Mouse (Mus musculus) cerebellum, postnatal 4 days (tissue): ENCODE measurements around the gene Bcl2l1.

Experiments
- DNase-seq, 2 experiments: peaks; one replicate each; pipeline ENCODE4 v3.0.0; 2022; ENCODE audit warnings: low spot score in 2 of 2, mixed read lengths in 1 of 2

Gene Bcl2l1

DNA sequence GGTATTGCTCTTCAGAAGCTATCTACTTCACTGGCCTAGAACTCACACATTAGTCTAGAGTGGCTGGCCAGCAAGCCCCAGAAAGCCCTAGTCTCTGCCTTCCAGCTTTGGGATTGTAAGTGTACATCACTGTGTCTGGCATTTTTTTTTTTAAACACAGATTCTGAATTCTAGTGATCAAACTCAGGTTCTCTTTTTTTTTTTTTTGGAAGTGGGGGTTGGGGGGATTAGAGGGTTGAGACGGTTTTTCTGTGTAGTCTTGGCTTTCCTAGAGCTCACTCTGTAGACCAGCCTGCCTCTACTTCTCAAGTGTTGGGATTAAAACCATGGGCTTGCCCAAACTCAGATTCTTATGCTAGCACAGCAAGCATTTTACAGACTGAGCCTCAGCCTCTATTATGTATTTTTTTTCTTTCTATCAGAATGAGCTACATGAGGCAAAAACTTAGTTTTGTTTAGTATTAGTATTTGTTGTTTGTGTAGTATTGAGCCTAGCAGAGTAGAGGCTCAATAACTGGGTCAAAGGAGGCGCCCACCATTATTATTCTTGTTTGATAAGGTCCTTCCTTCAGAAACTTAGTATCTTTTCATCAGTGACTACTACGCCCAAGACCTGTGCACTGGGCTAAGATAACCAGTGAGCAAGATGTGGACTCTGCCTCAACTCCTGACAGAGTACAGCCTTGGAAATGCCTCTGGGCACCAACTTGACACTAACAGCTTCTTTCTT, 6.9 kb downstream of the Bcl2l1 start:
- no peak for DNase-seq

- DNase-seq = no peak
Observed at GRCm38 (mm10) chr2:152823770-152824169, 7.8 kb downstream of the Bcl2l1 start.

- DNase-seq = no peak
Observed at GRCm38 (mm10) chr2:152821566-152821965, 10.0 kb downstream of the Bcl2l1 start.

GRCm38 (mm10) chr2:152821023-152821422, 10.5 kb downstream of the Bcl2l1 start:
- DNase-seq = no peak

DNA sequence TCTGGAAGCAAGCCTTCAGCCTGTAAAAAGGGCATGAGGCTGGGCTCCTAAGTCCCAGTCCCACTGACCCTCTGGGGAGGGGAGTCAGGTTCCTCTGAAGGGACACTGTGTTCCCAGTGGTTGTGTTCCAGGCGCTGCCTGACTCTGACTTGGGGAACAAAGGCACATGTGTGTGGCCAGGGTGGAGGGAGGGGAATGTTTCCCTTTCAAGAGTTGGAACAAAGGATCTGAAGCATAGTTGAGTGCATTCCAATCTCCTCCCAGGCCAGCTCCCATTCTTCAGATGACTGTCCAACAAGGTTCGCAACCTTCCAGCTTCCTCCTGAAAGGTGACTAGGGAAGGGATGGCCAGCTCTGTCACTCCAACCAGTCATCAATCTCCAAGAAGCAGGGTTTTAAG, 11.2 kb downstream of the Bcl2l1 start:
- DNase-seq = no peak

DNA sequence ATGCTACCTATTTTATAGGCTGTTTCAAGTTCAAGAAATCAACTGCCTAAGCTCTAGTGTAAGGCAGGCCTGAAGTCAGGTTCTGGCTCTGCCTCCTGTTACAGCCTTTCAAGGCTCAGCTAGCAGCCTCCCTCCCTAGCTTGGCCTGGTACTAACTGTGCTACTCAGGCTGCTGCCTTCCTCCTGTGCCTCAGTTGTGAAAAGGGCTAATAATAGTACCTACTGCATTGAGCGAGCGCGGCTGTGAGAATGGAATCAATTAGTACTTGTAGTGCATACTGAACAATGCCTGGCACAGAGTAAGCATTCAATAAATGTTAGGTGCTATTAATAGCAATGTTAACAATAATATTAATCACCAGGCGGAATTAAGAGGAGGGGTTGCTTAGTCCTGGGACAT, 11.6 kb downstream of the Bcl2l1 start:
- no peak for DNase-seq

GRCm38 (mm10) chr2:152819097-152819624, 12.4 kb downstream of the Bcl2l1 start:
- no peak for DNase-seq

- DNase-seq = no peak
Observed at GRCm38 (mm10) chr2:152818679-152819078, 12.8 kb downstream of the Bcl2l1 start.

DNA sequence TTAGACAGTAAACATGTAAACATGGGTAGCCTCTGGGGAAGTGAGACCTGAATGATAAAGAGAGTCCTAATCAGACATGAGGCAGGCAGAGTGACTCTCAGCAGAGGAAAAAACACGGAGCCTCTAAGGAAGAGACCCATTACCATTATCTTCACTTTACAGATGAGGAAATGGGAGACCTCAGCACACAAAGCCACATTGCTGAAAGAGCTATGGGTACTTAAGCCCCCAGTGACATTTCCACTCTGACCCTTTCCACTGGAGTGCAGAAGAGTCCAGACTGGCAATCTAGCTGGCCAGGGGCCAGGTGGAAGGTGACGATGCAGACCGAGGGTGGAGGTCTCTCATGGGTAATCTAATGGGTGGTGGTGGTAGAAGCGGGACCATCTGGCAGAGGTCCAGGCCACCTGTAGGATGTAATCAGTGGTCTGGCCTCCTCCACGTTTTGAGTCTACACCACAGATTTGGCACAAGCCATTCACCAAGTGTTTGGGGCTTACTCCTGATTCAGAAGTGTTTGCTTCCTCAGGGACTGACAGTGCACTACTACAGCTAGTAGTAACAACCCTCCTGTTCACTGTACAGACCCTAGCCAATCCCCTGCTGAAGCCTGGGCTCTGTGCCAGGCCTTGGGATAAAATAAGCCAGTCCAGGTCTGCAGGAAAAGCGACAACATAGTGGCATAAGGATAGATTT, 13.8 kb downstream of the Bcl2l1 start:
- peak in 1 of 2 experiments; percentile 78 for DNase-seq

GRCm38 (mm10) chr2:152816657-152817348, 14.7 kb downstream of the Bcl2l1 start:
- DNase-seq = no peak

DNA sequence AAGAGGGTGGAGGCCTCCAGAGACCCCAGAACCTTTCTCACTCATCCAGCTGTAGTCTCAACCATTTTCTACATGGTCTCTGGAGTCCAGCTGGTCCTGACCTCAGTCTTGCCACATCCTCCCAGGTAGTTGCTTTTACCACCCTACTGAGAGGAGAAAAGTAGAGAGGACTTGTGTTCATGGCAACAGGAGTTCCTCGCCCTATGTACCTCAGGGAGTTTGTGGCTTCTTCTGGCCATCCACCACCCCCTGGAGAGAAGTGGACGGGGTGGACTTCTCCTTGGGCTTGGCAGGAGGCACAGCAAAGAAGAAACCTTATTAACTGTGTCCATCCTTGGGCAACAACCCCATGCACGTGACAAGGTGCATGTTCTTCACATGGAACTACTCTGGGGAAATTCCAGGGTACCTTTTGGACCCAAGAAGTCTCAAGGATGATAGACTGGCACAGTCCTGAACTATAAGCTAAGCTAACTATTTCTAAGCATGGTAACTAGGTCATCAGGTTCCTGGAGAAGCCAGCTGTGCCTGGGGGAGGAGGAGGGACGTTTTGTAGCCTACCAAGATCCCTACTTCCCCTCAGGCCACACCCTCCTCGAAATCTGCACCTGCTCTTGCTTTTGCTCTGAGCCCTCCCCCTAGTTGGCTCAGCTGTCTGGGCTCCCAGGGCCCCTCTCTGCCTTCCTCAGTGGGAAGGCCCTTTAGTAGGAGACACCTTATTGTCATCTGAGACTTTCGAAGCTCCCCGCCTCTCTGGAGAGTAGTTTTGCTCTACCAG, 15.5 kb downstream of the Bcl2l1 start:
- no peak for DNase-seq

DNA sequence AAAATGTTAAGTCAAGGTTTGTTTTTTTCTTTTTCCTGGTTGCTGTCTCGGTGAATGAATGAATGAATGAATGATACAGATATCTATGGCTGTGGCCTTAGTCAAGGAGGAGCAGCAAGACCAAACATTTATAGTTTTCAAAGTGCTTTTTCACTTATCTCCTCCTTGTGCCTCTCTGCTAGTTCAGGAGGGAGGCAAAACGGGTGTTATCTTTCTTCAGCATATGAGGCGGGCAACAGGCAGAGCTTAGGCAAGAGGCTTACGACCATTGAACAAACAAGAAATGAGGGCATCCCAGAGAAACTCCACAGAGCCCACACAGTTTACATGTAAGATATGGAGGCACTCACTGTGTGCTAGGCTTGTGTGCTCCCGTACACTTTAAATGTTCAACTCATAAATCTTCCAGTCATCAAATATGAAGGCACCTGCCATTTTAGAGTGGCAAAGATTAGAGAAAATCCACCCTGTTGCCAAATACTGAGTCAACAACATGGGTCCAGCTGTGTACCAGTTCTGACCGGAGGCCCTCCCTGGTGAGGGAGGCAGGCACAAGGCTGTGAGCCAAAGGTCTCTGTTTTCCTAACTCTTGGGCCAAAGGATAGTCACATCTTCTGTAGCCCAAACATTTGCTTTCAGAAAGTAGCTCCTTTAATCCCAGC, 17.2 kb downstream of the Bcl2l1 start:
- no peak for DNase-seq

- DNase-seq = no peak
Observed at GRCm38 (mm10) chr2:152813232-152813631, 18.3 kb downstream of the Bcl2l1 start.

- DNase-seq = no peak
Observed at GRCm38 (mm10) chr2:152811336-152812165, 20.0 kb downstream of the Bcl2l1 start.

DNA sequence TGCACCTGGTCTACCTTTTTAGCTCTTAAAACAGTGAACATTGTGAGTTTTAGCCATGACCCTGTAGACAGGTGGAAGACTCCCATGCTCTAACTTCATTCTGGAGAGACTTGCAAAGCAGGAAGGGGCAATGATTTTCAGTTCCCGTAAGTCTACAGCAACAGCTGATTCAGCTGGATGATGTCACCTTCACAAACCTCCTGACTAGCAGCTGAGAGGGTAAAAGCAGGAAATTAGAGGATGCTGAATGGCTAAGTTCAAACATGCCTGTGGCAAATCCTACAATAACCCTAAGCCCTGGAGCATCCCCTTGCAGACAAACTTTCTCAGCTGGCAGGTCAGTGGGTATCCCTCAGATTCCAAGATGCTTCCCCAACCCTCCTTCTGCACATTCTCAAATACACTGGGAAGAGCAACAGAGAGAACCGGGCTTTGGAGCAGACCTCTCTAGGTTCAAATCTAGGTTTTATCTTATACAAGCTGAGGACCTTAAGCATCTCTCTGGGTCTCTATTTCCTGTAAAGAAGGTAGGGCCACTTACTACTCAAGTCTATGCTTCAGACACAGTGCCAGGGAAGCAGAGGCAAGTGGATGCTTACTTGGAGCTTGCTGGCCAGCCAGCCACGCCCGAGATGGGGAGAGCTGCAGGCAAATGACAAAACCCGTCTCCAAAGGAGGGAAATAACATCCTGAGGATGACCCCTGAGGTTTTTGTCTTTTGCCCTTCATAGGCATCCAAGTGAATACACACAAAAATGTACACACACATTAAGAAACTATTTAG, 21.2 kb downstream of the Bcl2l1 start:
- DNase-seq = no peak

GRCm38 (mm10) chr2:152808178-152808577, 23.4 kb downstream of the Bcl2l1 start:
- no peak for DNase-seq

DNA sequence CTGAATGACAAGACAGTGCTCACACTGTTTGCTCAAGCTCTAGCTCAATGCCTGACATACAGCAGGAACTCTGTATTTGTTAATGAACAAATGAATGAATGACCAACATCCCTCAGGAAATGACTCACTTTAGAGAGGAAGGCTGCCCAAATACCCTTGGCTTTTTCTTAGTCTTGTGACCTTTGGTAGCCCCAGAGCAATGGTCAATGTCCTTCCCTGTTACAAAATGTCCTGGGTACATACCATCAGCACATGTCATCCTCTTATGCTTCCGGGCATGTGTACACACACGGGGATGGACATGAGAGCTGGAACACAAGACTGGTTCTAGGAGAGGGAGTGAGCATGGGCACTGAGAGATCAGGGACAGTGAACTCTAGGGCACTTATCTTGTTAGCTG, 25.5 kb downstream of the Bcl2l1 start:
- DNase-seq = no peak

GRCm38 (mm10) chr2:152805111-152805490, 26.4 kb downstream of the Bcl2l1 start:
- DNase-seq = no peak

GRCm38 (mm10) chr2:152804408-152805110, 27.0 kb downstream of the Bcl2l1 start:
- peak; percentile 46 to 81 for DNase-seq
